Mouse (Mus musculus) CH12.LX (cell line): Measurements from ENCODE around the gene Fam92b.

Source experiments
- MAZ ChIP-seq: IDR thresholded peaks from 2 replicates; pipeline ENCODE4 v1.6.1; 2012; ENCODE audit warnings: low read depth, mild to moderate bottlenecking, inconsistent platforms, low read length, improper control_type of control experiment, moderate library complexity
- NELFE ChIP-seq: IDR thresholded peaks from 2 replicates; pipeline ENCODE4 v1.6.1; 2011; ENCODE audit warnings: low read depth, low read length, improper control_type of control experiment
- POLR2A ChIP-seq: IDR thresholded peaks from 2 replicates; pipeline ENCODE4 v1.6.1; 2011; ENCODE audit warnings: low read depth, mild to moderate bottlenecking, improper control_type of control experiment, low read length
- RAD21 ChIP-seq: IDR thresholded peaks from 2 replicates; pipeline ENCODE4 v1.6.1; 2011; ENCODE audit warnings: low read depth, mild to moderate bottlenecking, low read length, improper control_type of control experiment, moderate library complexity

DNA sequence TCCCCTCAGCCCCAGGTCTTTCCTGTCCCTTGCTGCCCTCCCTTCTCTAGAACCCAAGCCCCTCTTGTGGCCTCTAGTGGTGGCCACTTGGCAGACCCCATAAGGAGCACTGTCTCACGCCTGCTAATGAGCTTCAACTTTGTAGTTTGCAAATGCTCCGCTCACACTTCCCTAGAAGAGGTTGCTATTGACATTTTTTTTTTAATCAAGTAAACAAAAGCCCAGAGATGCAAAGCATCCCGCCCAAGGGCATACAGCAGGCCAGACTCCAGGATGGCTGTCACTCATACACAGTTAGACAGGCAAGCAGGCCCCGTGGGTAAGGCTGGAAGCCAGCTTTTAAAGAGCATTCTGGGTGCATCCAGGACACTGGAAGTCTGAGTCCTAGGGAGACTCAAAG lies 661 bp downstream of the Fam92b start:
- TF ChIP-seq NELFE = no peak
- no peak for TF ChIP-seq MAZ
- no peak for TF ChIP-seq RAD21
- no peak for TF ChIP-seq POLR2A
